Mouse (Mus musculus) midbrain, postnatal 0 days (tissue): Measurements from ENCODE around the gene Asb18. TPM values are rescaled to one million over a fixed set of nuclear protein-coding genes. Genes with fewer than 3 reads are reported as not detected.

Source experiments
- ATAC-seq: fragments of 200-750 bp; cut with Nextera tagmentation; 2 replicates; pipeline ENCODE4 v1.8.0; 2017; ENCODE audit warnings: moderate number of reproducible peaks, mild to moderate bottlenecking, moderate TSS enrichment, moderate library complexity; ENCODE audit not compliant: low FRiP score
- DNase-seq: peaks from one replicate; pipeline ENCODE4 v3.0.0-alpha.2; 2015; ENCODE audit warnings: low spot score
- H3K27ac ChIP-seq: fragments of 300-500 bp; sonication (generic); 2 replicates; pipeline ENCODE4 v1.5.1; 2014; ENCODE audit warnings: low read depth, mild to moderate bottlenecking, low read length, mixed read lengths
- H3K27me3 ChIP-seq: fragments of 300-500 bp; sonication (generic); 2 replicates; pipeline ENCODE4 v1.6.1; 2014; ENCODE audit warnings: low read length, control low read depth, mixed read lengths; ENCODE audit not compliant: insufficient read depth
- H3K36me3 ChIP-seq: fragments of 300-500 bp; sonication (generic); 2 replicates; pipeline ENCODE4 v1.6.1; 2014; ENCODE audit warnings: low read length, control low read depth, mixed read lengths; ENCODE audit not compliant: insufficient read depth
- H3K4me1 ChIP-seq: fragments of 300-500 bp; sonication (generic); 2 replicates; pipeline ENCODE4 v1.6.1; 2014; ENCODE audit warnings: mild to moderate bottlenecking, control low read depth, antibody characterized with exemption, low read length, mixed read lengths; ENCODE audit not compliant: insufficient read depth
- H3K4me2 ChIP-seq: fragments of 300-500 bp; sonication (generic); 2 replicates; pipeline ENCODE4 v1.6.1; 2014; ENCODE audit warnings: low read depth, mild to moderate bottlenecking, low read length, mixed read lengths; ENCODE audit not compliant: poor library complexity, severe bottlenecking
- H3K4me3 ChIP-seq: fragments of 300-500 bp; sonication (generic); 2 replicates; pipeline ENCODE4 v1.5.1; 2014; ENCODE audit warnings: low read depth, mild to moderate bottlenecking, low read length, moderate library complexity
- H3K9ac ChIP-seq: fragments of 300-500 bp; sonication (generic); replicated peaks from 2 replicates; pipeline ENCODE4 v1.6.1; 2014; ENCODE audit warnings: mild to moderate bottlenecking, low read length, moderate library complexity, mixed read lengths; ENCODE audit not compliant: poor library complexity, severe bottlenecking
- H3K9me3 ChIP-seq: fragments of 300-500 bp; sonication (generic); 2 replicates; pipeline ENCODE4 v1.6.1; 2016; ENCODE audit warnings: low read length, control low read depth
- CTCF ChIP-seq: IDR thresholded peaks from 2 replicates; pipeline ENCODE4 v1.5.1; 2016; ENCODE audit warnings: antibody characterized with exemption, mild to moderate bottlenecking
- WGBS: fragments of 180-500 bp; shearing (Covaris S2); extraction: QIAGEN DNeasy Blood & Tissue Kit; methylation state at CpG from one replicate; pipeline ENCODE4 v1.1.7; 2014; 5-methylcytosine and 5-hydroxymethylcytosine counted together
- polyA plus RNA-seq: library from polyadenylated mRNA; unstranded; fragments of >200 nt; fragmentation: Nextera tagmentation; extraction: Ambion mirVana; gene quantifications from 2 replicates; pipeline ENCODE4 v1.2.1, GENCODE M21; 2015
- total RNA-seq: library from RNA; depleted of rRNA; stranded (reverse); fragments of >200 nt; gene quantifications from 2 replicates; pipeline ENCODE4 v1.2.3, GENCODE M21; 2014

Asb18 gene
- total and polyA plus RNA-seq, 2 experiments from 2014 or later, result 0.39 to 1.6 TPM

GRCm38 (mm10) chr1:89918111-89918510 lies 96.4 kb downstream of the Asb18 start:
- ATAC-seq, result no peak
- no peak overlapping the region for H3K4me3 ChIP-seq

DNA sequence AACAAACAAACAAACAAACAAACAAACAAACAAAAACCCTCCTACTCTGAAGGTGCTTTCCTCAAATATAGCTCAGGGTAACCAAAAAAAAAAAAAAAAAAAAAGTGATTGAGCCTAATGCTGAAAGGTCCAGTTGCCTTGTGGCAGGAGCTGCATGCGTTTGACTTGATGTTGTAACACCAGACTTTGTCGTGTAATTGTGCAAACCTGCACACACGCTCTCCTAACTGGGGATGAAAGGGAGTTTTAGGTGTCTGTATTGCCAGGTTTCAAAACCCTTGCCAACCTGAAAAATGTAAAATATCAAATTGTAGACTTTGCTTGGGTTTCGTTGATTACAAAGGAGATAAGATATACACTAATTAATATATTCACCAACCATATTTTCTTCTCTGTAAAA lies 100.9 kb downstream of the Asb18 start:
- Histone ChIP-seq H3K9me3 (no peaks in the 10 kb centered on the region), H3K27me3 (peaks cover 23% of the 10 kb centered on the region), H3K4me2 (no peak overlapping the region), H3K9ac (no peak overlapping the region), H3K36me3 (no peaks in the 10 kb centered on the region), H3K27ac (no peak overlapping the region), H3K4me3 (no peak overlapping the region), H3K4me1 (no peaks in the 10 kb centered on the region)
- TF ChIP-seq CTCF, result no peak
- DNase-seq (no peak), ATAC-seq (no peak)
- WGBS, result 73% methylated on average over 4 of the region's 4 CpGs

More at GRCm38 (mm10) chr1:89918111-89918510, 96.4 kb downstream of the Asb18 start:
- no peaks in the 10 kb centered on the region for H3K36me3 ChIP-seq
- no peak for DNase-seq
- H3K9ac ChIP-seq, result no peak overlapping the region
- H3K4me1 ChIP-seq, result 0 out of 2 replicates have a peak, but pooled peaks cover 11% of the 10 kb centered on the region
- WGBS, result 19% methylated on average over 18 of the region's 18 CpGs
- no peak overlapping the region for H3K27ac ChIP-seq
- no peak overlapping the region for H3K4me2 ChIP-seq
- peaks cover 57% of the 10 kb centered on the region for H3K27me3 ChIP-seq
- no peaks in the 10 kb centered on the region for H3K9me3 ChIP-seq
- TF ChIP-seq CTCF, result no peak

DNA sequence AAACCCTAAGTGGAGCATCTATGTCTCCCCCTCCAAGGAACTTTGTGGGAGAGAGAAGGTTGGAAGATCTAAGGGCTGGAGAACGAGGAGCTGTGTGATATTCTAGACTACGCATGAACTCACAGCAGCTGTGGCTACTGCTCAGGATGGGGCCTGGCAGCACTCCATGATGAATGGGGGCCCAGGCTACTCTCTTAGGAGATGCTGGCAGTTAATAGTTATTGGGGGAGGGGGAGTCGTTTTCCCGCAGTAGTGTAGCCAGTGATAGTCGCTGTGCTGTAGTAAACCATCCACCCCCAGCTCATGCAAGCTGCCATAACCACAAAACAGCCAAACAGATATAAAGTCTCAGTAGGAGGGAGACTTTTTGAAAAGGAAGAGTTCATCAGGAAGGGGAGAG lies 102.1 kb downstream of the Asb18 start:
- no peaks in the 10 kb centered on the region for H3K36me3 ChIP-seq
- no peaks in the 10 kb centered on the region for H3K9me3 ChIP-seq
- no peak for TF ChIP-seq CTCF
- no peak overlapping the region for H3K4me2 ChIP-seq
- DNase-seq (no peak), ATAC-seq (no peak)
- H3K9ac ChIP-seq, result no peak overlapping the region
- H3K27ac ChIP-seq, result no peak overlapping the region
- 49% methylated on average over 5 of the region's 5 CpGs for WGBS
- no peak overlapping the region for H3K4me3 ChIP-seq
- H3K27me3 ChIP-seq, result peaks cover 12% of the 10 kb centered on the region
- H3K4me1 ChIP-seq, result no peaks in the 10 kb centered on the region

- ATAC-seq (no peak), DNase-seq (no peak)
- Histone ChIP-seq H3K9ac (no peak overlapping the region), H3K4me2 (no peak overlapping the region), H3K27ac (no peak overlapping the region), H3K4me3 (no peak overlapping the region), H3K27me3 (0 out of 2 replicates have a peak, but pooled peaks cover 3% of the 10 kb centered on the region), H3K9me3 (no peaks in the 10 kb centered on the region), H3K4me1 (no peaks in the 10 kb centered on the region), H3K36me3 (no peaks in the 10 kb centered on the region)
- TF ChIP-seq CTCF, result no peak
- WGBS, result 91% methylated on average over 8 of the region's 8 CpGs
Measured at GRCm38 (mm10) chr1:89909796-89910195, 104.7 kb downstream of the Asb18 start.

GRCm38 (mm10) chr1:89902641-89903040 lies 111.8 kb downstream of the Asb18 start:
- no peaks in the 10 kb centered on the region for H3K9me3 ChIP-seq

DNA sequence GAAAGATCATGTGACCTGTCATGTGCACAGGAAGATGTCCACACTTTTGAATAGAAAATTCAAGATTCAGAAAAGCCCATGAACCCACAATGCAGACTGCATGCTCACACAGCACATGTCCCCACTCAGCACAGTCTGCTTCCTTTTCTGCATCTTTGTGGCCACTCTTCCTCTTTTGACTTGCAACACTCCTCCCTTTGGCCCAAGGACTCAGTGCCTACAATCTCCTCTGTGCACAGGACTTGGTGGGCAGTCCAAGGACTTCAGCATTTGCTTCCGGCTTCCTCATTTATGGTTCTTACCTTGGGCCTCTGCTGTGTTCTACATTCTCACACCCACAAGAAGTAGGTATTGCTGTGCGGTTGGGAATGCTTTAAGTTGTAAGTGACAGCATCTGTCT lies 112.2 kb downstream of the Asb18 start:
- DNase-seq (no peak), ATAC-seq (no peak)
- no peak for TF ChIP-seq CTCF
- Histone ChIP-seq H3K4me1 (no peaks in the 10 kb centered on the region), H3K4me2 (no peak overlapping the region), H3K9me3 (no peaks in the 10 kb centered on the region), H3K9ac (no peak overlapping the region), H3K36me3 (peaks cover 3% of the 10 kb centered on the region; the same call in 1 of the 2 replicates), H3K27ac (no peak overlapping the region), H3K4me3 (no peak overlapping the region), H3K27me3 (no peaks in the 10 kb centered on the region)
- 99% methylated on average over 2 of the region's 2 CpGs for WGBS

More at GRCm38 (mm10) chr1:89902641-89903040, 111.8 kb downstream of the Asb18 start:
- DNase-seq, result no peak
- 95% methylated on average over 1 of the region's 1 CpGs for WGBS
- Histone ChIP-seq H3K36me3 (no peaks in the 10 kb centered on the region), H3K27ac (no peak overlapping the region), H3K4me2 (no peak overlapping the region), H3K4me1 (no peaks in the 10 kb centered on the region), H3K4me3 (no peak overlapping the region), H3K27me3 (no peaks in the 10 kb centered on the region), H3K9ac (no peak overlapping the region)
- ATAC-seq, result no peak
- no peak for TF ChIP-seq CTCF
